Mouse (Mus musculus): ENCODE measurements around the gene Fam71b. TPM values are rescaled to one million over a fixed set of nuclear protein-coding genes. Genes with fewer than 3 reads are reported as not detected.
A peak's percentile ranks its signal among the peaks of the same experiment; 100 is the strongest.

The Fam71b gene
- polyA plus RNA-seq, 1 experiment from 2014 or later = not detected

GRCm38 (mm10) chr11:46437459-46438000, 41.2 kb downstream of the Fam71b start:
- WGBS = 2% methylated on average over 23 of the region's 23 CpGs
- peak overlapping the region; percentile 91; the same call in 1 of the 2 replicates for H3K27ac ChIP-seq (replicated peaks)
- peaks cover 11% of the 10 kb centered on the region; the same call in 1 of the 2 replicates for H3K36me3 ChIP-seq
- no peaks in the 10 kb centered on the region for H3K9me3 ChIP-seq (replicated peaks)
- peak overlapping the region; percentile 94 for H3K9ac ChIP-seq (replicated peaks)
- H3K4me3 ChIP-seq (replicated peaks) = peak overlapping the region; percentile 100
- peak overlapping the region; percentile 87 for H3K4me2 ChIP-seq
- ATAC-seq (ENCODE audit: low FRiP score) = no peak
- H3K27me3 ChIP-seq (replicated peaks) = no peaks in the 10 kb centered on the region
- peaks cover 16% of the 10 kb centered on the region for H3K4me1 ChIP-seq

DNA sequence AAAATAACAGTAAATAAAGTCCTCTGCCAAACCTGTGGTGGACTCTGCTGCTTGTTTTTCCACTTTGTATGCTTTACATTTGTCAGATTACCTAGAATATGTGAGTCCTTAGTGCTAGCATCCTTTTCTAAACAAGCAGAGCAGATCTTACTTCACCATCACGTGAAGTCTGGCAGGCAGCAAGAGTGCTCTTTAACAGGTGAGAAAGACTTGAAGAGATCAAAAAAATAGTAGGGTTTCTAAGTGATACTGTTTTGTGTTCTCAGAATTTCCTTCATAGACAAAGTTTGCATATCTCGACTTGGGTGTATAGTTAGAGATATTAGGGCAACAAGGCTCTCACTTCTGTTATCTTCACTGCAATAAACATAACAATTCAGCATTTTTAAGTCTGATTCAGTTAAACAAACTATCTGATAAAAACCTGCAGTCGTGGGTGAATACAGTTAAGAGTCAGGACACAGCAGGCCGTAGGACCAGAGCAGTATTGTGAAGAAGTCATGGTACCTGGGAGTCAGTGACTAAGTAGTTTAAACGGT, 42.7 kb downstream of the Fam71b start:
- Histone ChIP-seq H3K4me1 (peaks cover 16% of the 10 kb centered on the region), H3K9ac (replicated peaks) (no peak overlapping the region), H3K9me3 (replicated peaks) (no peaks in the 10 kb centered on the region), H3K4me3 (replicated peaks) (no peak overlapping the region), H3K27ac (replicated peaks) (no peak overlapping the region), H3K27me3 (replicated peaks) (no peaks in the 10 kb centered on the region), H3K36me3 (peaks cover 11% of the 10 kb centered on the region; the same call in 1 of the 2 replicates), H3K4me2 (no peak overlapping the region)
- 91% methylated on average over 5 of the region's 5 CpGs for WGBS
- ATAC-seq (ENCODE audit: low FRiP score) = no peak

DNA sequence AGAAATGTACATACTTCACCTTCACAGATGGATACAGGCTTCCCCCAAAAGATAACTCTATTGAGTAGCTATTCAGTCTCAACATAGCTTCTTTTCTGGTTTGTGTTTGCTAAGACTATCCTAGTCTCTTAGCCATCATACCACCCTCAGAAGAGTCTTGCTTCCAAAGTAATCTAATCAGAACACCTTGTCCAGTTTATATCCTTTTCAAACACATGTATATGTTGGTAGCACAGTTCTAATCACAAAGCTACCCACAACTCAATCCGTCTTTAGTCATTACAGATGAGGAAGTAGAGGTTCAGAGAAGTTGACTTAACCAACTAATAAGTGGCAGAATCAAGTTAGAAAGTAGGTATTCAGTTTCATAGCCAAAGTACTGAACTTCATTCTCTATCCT, 45.4 kb downstream of the Fam71b start:
- ATAC-seq (ENCODE audit: low FRiP score) = no peak

DNA sequence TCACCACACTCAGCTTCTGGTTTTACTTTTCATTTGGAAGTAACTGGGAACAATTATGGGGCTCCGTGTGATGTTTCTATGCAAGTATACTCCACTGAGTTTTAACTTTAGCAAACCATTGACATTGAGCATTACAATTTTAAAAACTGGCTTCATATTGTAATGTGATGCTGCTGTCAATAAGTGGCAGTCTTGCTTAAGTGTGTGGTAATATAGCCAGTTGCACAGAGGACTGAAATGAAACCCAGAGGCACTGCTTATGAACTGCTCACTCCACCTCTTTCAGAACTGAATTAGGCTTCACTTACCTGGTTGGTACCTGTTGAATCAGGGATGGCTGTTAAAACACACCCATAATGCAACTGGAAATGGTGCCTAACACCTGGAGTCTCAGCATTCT, 46.8 kb downstream of the Fam71b start:
- ATAC-seq (ENCODE audit: low FRiP score) = no peak
- Histone ChIP-seq H3K4me2 (no peak overlapping the region), H3K4me3 (replicated peaks) (no peak overlapping the region), H3K36me3 (peaks cover 11% of the 10 kb centered on the region; the same call in 1 of the 2 replicates), H3K27me3 (replicated peaks) (no peaks in the 10 kb centered on the region), H3K9ac (replicated peaks) (no peak overlapping the region), H3K27ac (replicated peaks) (no peak overlapping the region), H3K4me1 (peaks cover 6% of the 10 kb centered on the region), H3K9me3 (replicated peaks) (no peaks in the 10 kb centered on the region)
- WGBS = 88% methylated on average over 1 of the region's 1 CpGs

More for the DNA sequence above, 45.4 kb downstream of the Fam71b start:
- H3K27me3 ChIP-seq (replicated peaks) = no peaks in the 10 kb centered on the region
- WGBS = 83% methylated on average over 1 of the region's 1 CpGs
- no peak overlapping the region for H3K27ac ChIP-seq (replicated peaks)
- no peak overlapping the region for H3K9ac ChIP-seq (replicated peaks)
- no peak overlapping the region for H3K4me3 ChIP-seq (replicated peaks)
- peaks cover 11% of the 10 kb centered on the region; the same call in 1 of the 2 replicates for H3K36me3 ChIP-seq
- H3K9me3 ChIP-seq (replicated peaks) = no peaks in the 10 kb centered on the region
- no peak overlapping the region for H3K4me2 ChIP-seq
- peaks cover 12% of the 10 kb centered on the region for H3K4me1 ChIP-seq

DNA sequence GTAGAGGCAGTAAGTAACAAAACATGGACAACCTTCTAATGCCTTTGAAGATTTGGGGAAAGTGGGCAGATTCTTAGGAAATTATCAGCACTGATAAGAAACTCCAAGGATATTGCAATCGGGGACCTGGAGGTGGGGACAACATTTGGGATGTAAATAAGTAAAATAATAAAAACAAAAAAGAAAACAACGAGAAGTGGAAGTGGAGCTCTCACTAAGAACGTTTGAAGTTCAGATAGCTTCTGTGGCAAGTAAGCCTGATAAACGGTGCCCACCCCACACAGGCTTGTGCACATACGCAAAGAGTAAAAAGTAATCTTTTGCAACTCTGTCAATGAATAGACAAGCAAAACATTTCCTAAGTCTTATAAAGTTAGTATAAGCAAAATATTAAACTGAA, 47.6 kb downstream of the Fam71b start:
- Histone ChIP-seq H3K36me3 (peaks cover 11% of the 10 kb centered on the region; the same call in 1 of the 2 replicates), H3K4me2 (no peak overlapping the region), H3K9ac (replicated peaks) (no peak overlapping the region), H3K27me3 (replicated peaks) (no peaks in the 10 kb centered on the region), H3K4me3 (replicated peaks) (no peak overlapping the region), H3K4me1 (peaks cover under 1% of the 10 kb centered on the region; the same call in 1 of the 2 replicates), H3K9me3 (replicated peaks) (no peaks in the 10 kb centered on the region), H3K27ac (replicated peaks) (no peak overlapping the region)
- 94% methylated on average over 5 of the region's 5 CpGs for WGBS
- ATAC-seq (ENCODE audit: low FRiP score) = no peak

GRCm38 (mm10) chr11:46446150-46446549, 49.8 kb downstream of the Fam71b start:
- Histone ChIP-seq H3K4me2 (no peak overlapping the region), H3K27ac (replicated peaks) (no peak overlapping the region), H3K36me3 (0 out of 2 replicates have a peak, but pooled peaks cover 3% of the 10 kb centered on the region), H3K4me3 (replicated peaks) (no peak overlapping the region), H3K9me3 (replicated peaks) (no peaks in the 10 kb centered on the region), H3K9ac (replicated peaks) (no peak overlapping the region), H3K27me3 (replicated peaks) (no peaks in the 10 kb centered on the region), H3K4me1 (no peaks in the 10 kb centered on the region)
- 91% methylated on average over 6 of the region's 6 CpGs for WGBS
- no peak for ATAC-seq (ENCODE audit: low FRiP score)

DNA sequence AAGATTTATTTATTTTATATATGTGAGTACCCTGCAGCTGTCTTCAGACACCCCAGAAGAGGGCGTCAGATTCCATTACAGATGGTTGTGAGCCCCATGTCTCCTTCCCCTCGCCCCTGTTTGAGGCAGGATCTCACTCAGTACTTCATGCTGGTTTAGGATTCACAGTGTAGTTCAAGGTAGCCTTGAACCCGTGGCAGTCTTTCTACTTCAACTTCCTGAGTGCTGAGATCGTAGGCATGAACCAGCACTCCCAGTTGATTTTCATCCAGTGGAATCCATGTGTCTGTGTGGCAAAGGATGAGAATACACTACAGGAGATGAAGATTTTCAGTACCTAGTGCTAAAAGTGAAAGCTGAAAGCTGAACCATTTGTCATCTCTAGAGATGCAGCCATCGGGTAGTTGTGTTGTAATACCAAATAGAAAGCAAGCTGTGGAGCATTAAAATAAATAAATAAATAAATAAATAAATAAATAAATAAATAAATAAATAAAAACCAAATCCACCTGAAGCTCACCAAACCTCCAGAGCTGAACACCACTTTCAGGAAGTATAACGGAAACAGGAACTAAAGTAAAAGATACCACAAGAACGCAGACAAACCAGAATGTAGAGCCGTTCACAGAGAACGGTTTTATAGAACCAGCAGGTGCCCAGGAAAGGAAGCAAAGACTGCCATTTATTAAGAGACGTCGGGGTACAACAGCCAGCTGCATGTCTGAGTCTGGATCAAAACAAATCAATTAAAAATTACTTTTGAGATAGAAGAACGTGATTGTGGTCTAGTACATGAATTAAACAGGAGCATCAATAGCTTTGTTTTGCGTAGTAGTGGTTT, 51.5 kb downstream of the Fam71b start:
- Histone ChIP-seq H3K36me3 (no peaks in the 10 kb centered on the region), H3K4me2 (no peak overlapping the region), H3K4me3 (replicated peaks) (no peak overlapping the region), H3K4me1 (no peaks in the 10 kb centered on the region), H3K9ac (replicated peaks) (no peak overlapping the region), H3K9me3 (replicated peaks) (no peaks in the 10 kb centered on the region), H3K27ac (replicated peaks) (no peak overlapping the region), H3K27me3 (replicated peaks) (no peaks in the 10 kb centered on the region)
- 82% methylated on average over 13 of the region's 13 CpGs for WGBS
- ATAC-seq (ENCODE audit: low FRiP score) = no peak

GRCm38 (mm10) chr11:46449461-46450080, 53.2 kb downstream of the Fam71b start:
- Histone ChIP-seq H3K4me3 (replicated peaks) (no peak overlapping the region), H3K4me2 (no peak overlapping the region), H3K27me3 (replicated peaks) (no peaks in the 10 kb centered on the region), H3K36me3 (no peaks in the 10 kb centered on the region), H3K9me3 (replicated peaks) (no peaks in the 10 kb centered on the region), H3K27ac (replicated peaks) (no peak overlapping the region), H3K9ac (replicated peaks) (no peak overlapping the region), H3K4me1 (no peaks in the 10 kb centered on the region)
- 87% methylated on average over 11 of the region's 11 CpGs for WGBS
- no peak for ATAC-seq (ENCODE audit: low FRiP score)

DNA sequence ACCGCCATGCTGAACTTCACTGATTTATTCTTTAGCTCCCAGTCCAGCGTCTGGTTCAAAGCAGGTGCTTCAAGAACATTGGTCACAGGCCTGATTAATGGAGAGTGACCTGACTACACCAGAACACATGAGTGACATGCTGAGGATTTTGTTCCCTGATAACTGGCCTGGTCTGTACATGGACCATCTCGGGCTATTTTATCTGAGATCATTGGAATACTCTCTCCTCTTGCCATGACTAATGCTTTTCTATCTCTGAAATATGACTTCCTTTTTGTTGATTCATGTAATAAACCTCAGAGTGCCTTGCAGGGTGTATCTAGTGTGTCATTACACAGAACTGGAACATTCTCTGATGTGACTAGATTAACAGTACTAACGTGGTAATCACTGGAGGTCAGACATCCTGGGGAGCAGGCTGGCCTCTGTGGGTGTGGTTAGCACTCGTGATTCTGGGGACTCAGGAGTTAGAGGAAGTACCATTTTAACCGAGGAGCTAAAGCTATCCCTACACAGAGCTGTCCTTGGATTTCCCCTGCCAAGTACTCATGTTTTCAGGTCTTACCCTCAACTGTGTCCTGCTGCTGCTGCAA, 58.2 kb downstream of the Fam71b start, which contains the start of gene Havcr2:
TSS of gene Havcr2 (plus strand) at position 483 of the 593 bp plus-strand sequence.
- Histone ChIP-seq H3K9me3 (replicated peaks) (no peaks in the 10 kb centered on the region), H3K4me1 (no peaks in the 10 kb centered on the region), H3K27me3 (replicated peaks) (no peaks in the 10 kb centered on the region), H3K4me2 (no peak within 1 kb of the TSS), H3K36me3 (no peaks in the 10 kb centered on the region), H3K4me3 (replicated peaks) (no peak within 1 kb of the TSS), H3K27ac (replicated peaks) (no peak within 1 kb of the TSS), H3K9ac (replicated peaks) (no peak within 1 kb of the TSS)
- no peak for ATAC-seq (ENCODE audit: low FRiP score)
- WGBS = 79% methylated on average over 6 of the region's 6 CpGs

Measured in neural tube, embryonic 15.5 days (tissue).